Mouse (Mus musculus): ENCODE data around the gene Spry2. TPM values are rescaled to one million over a fixed set of nuclear protein-coding genes. Genes with fewer than 3 reads are reported as not detected.

Gene Spry2
- total and polyA plus RNA-seq, 2 experiments from 2014 or later, result 24.3 to 38.1 TPM

GRCm38 (mm10) chr14:105886643-105887374 lies 9.8 kb downstream of the Spry2 start:
- no peak for TF ChIP-seq CTCF (IDR thresholded peaks at IDR 0.05)
- 95% methylated on average over 9 of the region's 9 CpGs for WGBS
- Histone ChIP-seq H3K27me3 (ENCODE audit: insufficient read depth, low read length) (no peaks in the 10 kb centered on the region), H3K9me3 (ENCODE audit: low read length) (no peaks in the 10 kb centered on the region), H3K36me3 (ENCODE audit: insufficient read depth, low read length) (no peaks in the 10 kb centered on the region), H3K4me3 (ENCODE audit: low read depth, low read length) (no peak overlapping the region), H3K4me2 (ENCODE audit: low read depth, low read length, poor library complexity, severe bottlenecking) (no peak overlapping the region), H3K27ac (ENCODE audit: low read depth, low read length) (no peak overlapping the region), H3K9ac (replicated peaks; ENCODE audit: low read length, poor library complexity, severe bottlenecking) (no peak overlapping the region), H3K4me1 (ENCODE audit: insufficient read depth, low read length) (no peaks in the 10 kb centered on the region)
- ATAC-seq (ENCODE audit: low FRiP score), result no peak
- no peak for DNase-seq (ENCODE audit: low spot score)

- Histone ChIP-seq H3K9me3 (ENCODE audit: low read length) (no peaks in the 10 kb centered on the region), H3K27me3 (ENCODE audit: insufficient read depth, low read length) (no peaks in the 10 kb centered on the region), H3K4me1 (ENCODE audit: insufficient read depth, low read length) (no peaks in the 10 kb centered on the region), H3K27ac (ENCODE audit: low read depth, low read length) (no peak overlapping the region), H3K4me2 (ENCODE audit: low read depth, low read length, poor library complexity, severe bottlenecking) (no peak overlapping the region), H3K4me3 (ENCODE audit: low read depth, low read length) (no peak overlapping the region), H3K9ac (replicated peaks; ENCODE audit: low read length, poor library complexity, severe bottlenecking) (no peak overlapping the region), H3K36me3 (ENCODE audit: insufficient read depth, low read length) (no peaks in the 10 kb centered on the region)
- DNase-seq (ENCODE audit: low spot score) (no peak), ATAC-seq (ENCODE audit: low FRiP score) (no peak)
- no peak for TF ChIP-seq CTCF (IDR thresholded peaks at IDR 0.05)
- 83% methylated on average over 6 of the region's 6 CpGs for WGBS
Observed at GRCm38 (mm10) chr14:105885249-105885648, 11.4 kb downstream of the Spry2 start.

- Histone ChIP-seq H3K9ac (replicated peaks; ENCODE audit: low read length, poor library complexity, severe bottlenecking) (no peak overlapping the region), H3K4me3 (ENCODE audit: low read depth, low read length) (no peak overlapping the region), H3K4me1 (ENCODE audit: insufficient read depth, low read length) (no peaks in the 10 kb centered on the region), H3K27me3 (ENCODE audit: insufficient read depth, low read length) (no peaks in the 10 kb centered on the region), H3K4me2 (ENCODE audit: low read depth, low read length, poor library complexity, severe bottlenecking) (no peak overlapping the region), H3K36me3 (ENCODE audit: insufficient read depth, low read length) (no peaks in the 10 kb centered on the region), H3K9me3 (ENCODE audit: low read length) (no peaks in the 10 kb centered on the region), H3K27ac (ENCODE audit: low read depth, low read length) (no peak overlapping the region)
- DNase-seq (ENCODE audit: low spot score) (no peak), ATAC-seq (ENCODE audit: low FRiP score) (no peak)
- TF ChIP-seq CTCF (IDR thresholded peaks at IDR 0.05), result no peak
- WGBS, result 91% methylated on average over 6 of the region's 6 CpGs
Observed at GRCm38 (mm10) chr14:105883215-105883614, 13.4 kb downstream of the Spry2 start.

- Histone ChIP-seq H3K27me3 (ENCODE audit: insufficient read depth, low read length) (no peaks in the 10 kb centered on the region), H3K4me1 (ENCODE audit: insufficient read depth, low read length) (no peaks in the 10 kb centered on the region), H3K27ac (ENCODE audit: low read depth, low read length) (no peak overlapping the region), H3K4me2 (ENCODE audit: low read depth, low read length, poor library complexity, severe bottlenecking) (no peak overlapping the region), H3K4me3 (ENCODE audit: low read depth, low read length) (no peak overlapping the region), H3K9ac (replicated peaks; ENCODE audit: low read length, poor library complexity, severe bottlenecking) (no peak overlapping the region), H3K9me3 (ENCODE audit: low read length) (no peaks in the 10 kb centered on the region), H3K36me3 (ENCODE audit: insufficient read depth, low read length) (no peaks in the 10 kb centered on the region)
- 84% methylated on average over 10 of the region's 10 CpGs for WGBS
- ATAC-seq (ENCODE audit: low FRiP score), result no peak
- DNase-seq (ENCODE audit: low spot score), result no peak
- no peak for TF ChIP-seq CTCF (IDR thresholded peaks at IDR 0.05)
Observed at GRCm38 (mm10) chr14:105878359-105878758, 18.3 kb downstream of the Spry2 start.

GRCm38 (mm10) chr14:105876375-105876774 lies 20.2 kb downstream of the Spry2 start:
- no peaks in the 10 kb centered on the region for H3K27me3 ChIP-seq (ENCODE audit: insufficient read depth, low read length)
- no peak overlapping the region for H3K9ac ChIP-seq (replicated peaks; ENCODE audit: low read length, poor library complexity, severe bottlenecking)
- no peak overlapping the region for H3K4me2 ChIP-seq (ENCODE audit: low read depth, low read length, poor library complexity, severe bottlenecking)
- DNase-seq (ENCODE audit: low spot score) (no peak), ATAC-seq (ENCODE audit: low FRiP score) (no peak)
- 42% methylated on average over 7 of the region's 7 CpGs for WGBS
- no peaks in the 10 kb centered on the region for H3K36me3 ChIP-seq (ENCODE audit: insufficient read depth, low read length)
- TF ChIP-seq CTCF (IDR thresholded peaks at IDR 0.05), result no peak
- H3K4me3 ChIP-seq (ENCODE audit: low read depth, low read length), result no peak overlapping the region
- no peaks in the 10 kb centered on the region for H3K9me3 ChIP-seq (ENCODE audit: low read length)
- H3K27ac ChIP-seq (ENCODE audit: low read depth, low read length), result no peak overlapping the region
- H3K4me1 ChIP-seq (ENCODE audit: insufficient read depth, low read length), result no peaks in the 10 kb centered on the region

GRCm38 (mm10) chr14:105870370-105870936 lies 26.2 kb downstream of the Spry2 start:
- H3K27ac ChIP-seq (ENCODE audit: low read depth, low read length), result no peak overlapping the region
- WGBS, result 83% methylated on average over 14 of the region's 14 CpGs
- H3K4me2 ChIP-seq (ENCODE audit: low read depth, low read length, poor library complexity, severe bottlenecking), result no peak overlapping the region
- H3K4me1 ChIP-seq (ENCODE audit: insufficient read depth, low read length), result no peaks in the 10 kb centered on the region
- H3K36me3 ChIP-seq (ENCODE audit: insufficient read depth, low read length), result no peaks in the 10 kb centered on the region
- DNase-seq (ENCODE audit: low spot score) (no peak), ATAC-seq (ENCODE audit: low FRiP score) (no peak)
- no peak overlapping the region for H3K4me3 ChIP-seq (ENCODE audit: low read depth, low read length)
- no peaks in the 10 kb centered on the region for H3K27me3 ChIP-seq (ENCODE audit: insufficient read depth, low read length)
- no peak for TF ChIP-seq CTCF (IDR thresholded peaks at IDR 0.05)
- no peak overlapping the region for H3K9ac ChIP-seq (replicated peaks; ENCODE audit: low read length, poor library complexity, severe bottlenecking)
- no peaks in the 10 kb centered on the region for H3K9me3 ChIP-seq (ENCODE audit: low read length)
